Mouse (Mus musculus): Measurements from ENCODE around the gene Wsb2. TPM values are rescaled to one million over a fixed set of nuclear protein-coding genes. Genes with fewer than 3 reads are reported as not detected.

Gene Wsb2
- polyA plus RNA-seq, 2 experiments = 14.1 to 15.3 TPM

DNA sequence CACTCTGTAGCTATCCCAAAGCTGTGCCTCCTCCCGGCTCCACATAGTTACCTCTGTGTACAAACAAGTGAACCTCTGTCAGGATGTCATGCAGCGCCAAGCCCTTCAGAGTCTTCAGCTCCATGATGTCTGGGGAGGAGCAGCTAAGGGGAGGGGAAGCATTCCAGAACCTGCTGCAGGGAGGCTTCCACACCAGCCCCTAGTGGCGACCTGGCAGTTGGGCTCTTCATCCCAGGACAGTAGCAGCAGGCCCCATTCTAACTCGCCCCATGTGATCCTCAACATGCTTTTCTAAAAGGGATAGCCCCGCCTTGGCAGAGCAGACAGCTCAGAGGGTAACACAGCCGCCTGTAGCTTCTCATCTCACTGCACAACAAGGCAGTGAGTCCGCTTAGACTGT lies 24.7 kb downstream of the Wsb2 start:
- peaks cover 30% of the 10 kb centered on the region for H3K36me3 ChIP-seq (replicated peaks; ENCODE audit: control insufficient read depth, insufficient read depth, low read depth)
- H3K9me3 ChIP-seq (ENCODE audit: control insufficient read depth, low read length) = no peaks in the 10 kb centered on the region
- H3K4me2 ChIP-seq (ENCODE audit: low read depth) = no peak overlapping the region
- ATAC-seq (ENCODE audit: insufficient read depth) = no peak
- no peak overlapping the region for H3K9ac ChIP-seq (replicated peaks)
- no peak; the same call in 1 of the 2 replicates for TF ChIP-seq CTCF (IDR thresholded peaks at IDR 0.05; ENCODE audit: low read depth)
- TF ChIP-seq EP300 (IDR thresholded peaks at IDR 0.05; ENCODE audit: low read depth) = no peak
- WGBS (ENCODE audit: insufficient replicate concordance) = 74% methylated on average over 7 of the region's 7 CpGs
- H3K4me1 ChIP-seq (replicated peaks; ENCODE audit: control insufficient read depth in 2 of 2, insufficient read depth in 2 of 2, low read length in 1 of 2) = no peaks in the 10 kb centered on the region
- H3K27me3 ChIP-seq (ENCODE audit: control insufficient read depth, insufficient read depth, low read length) = no peaks in the 10 kb centered on the region
- H3K27ac ChIP-seq = no peak overlapping the region
- H3K4me3 ChIP-seq (ENCODE audit: insufficient read depth in 1 of 2, low read depth in 2 of 2, low read length in 2 of 2) = no peak overlapping the region
- no peak for DNase-seq (ENCODE audit: low read depth in 3 of 3, low spot score in 3 of 3)

DNA sequence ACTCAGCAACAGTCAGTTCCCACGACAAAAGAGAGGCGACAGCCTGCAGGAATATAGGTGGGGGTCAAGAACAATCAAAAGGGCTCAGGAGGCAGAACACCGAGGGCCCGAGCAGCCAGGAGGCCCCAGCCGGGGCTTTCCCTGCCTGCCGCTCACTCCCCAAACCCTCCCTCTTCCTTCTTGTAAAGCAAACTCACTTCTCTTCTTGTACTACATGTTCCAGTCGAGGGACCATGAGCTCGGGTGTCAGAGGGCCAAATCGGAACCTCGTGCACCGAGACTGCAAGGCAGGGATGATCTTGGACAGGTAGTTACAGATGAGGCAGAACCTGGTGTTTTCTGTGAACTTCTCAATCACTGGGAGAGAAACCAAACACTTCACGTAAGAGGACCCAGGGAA lies 26.1 kb downstream of the Wsb2 start:
- peaks cover 0 to 6% of the 10 kb centered on the region in 2 experiments; a peak in 3 of 4 replicates for H3K4me1 ChIP-seq (replicated peaks; ENCODE audit: control insufficient read depth in 2 of 2, insufficient read depth in 2 of 2, low read length in 1 of 2)
- H3K9ac ChIP-seq (replicated peaks) = no peak overlapping the region
- no peak overlapping the region for H3K27ac ChIP-seq
- no peak overlapping the region for H3K4me3 ChIP-seq (ENCODE audit: insufficient read depth in 1 of 2, low read depth in 2 of 2, low read length in 2 of 2)
- peaks cover 30% of the 10 kb centered on the region for H3K36me3 ChIP-seq (replicated peaks; ENCODE audit: control insufficient read depth, insufficient read depth, low read depth)
- H3K27me3 ChIP-seq (ENCODE audit: control insufficient read depth, insufficient read depth, low read length) = no peaks in the 10 kb centered on the region
- H3K4me2 ChIP-seq (ENCODE audit: low read depth) = no peak overlapping the region
- no peaks in the 10 kb centered on the region for H3K9me3 ChIP-seq (ENCODE audit: control insufficient read depth, low read length)
- TF ChIP-seq CTCF (IDR thresholded peaks at IDR 0.05; ENCODE audit: low read depth) (no peak), EP300 (IDR thresholded peaks at IDR 0.05; ENCODE audit: low read depth) (no peak)
- WGBS (ENCODE audit: insufficient replicate concordance) = 79% methylated on average over 12 of the region's 12 CpGs
- DNase-seq (ENCODE audit: low read depth in 3 of 3, low spot score in 3 of 3) (no peak), ATAC-seq (ENCODE audit: insufficient read depth) (no peak)

DNA sequence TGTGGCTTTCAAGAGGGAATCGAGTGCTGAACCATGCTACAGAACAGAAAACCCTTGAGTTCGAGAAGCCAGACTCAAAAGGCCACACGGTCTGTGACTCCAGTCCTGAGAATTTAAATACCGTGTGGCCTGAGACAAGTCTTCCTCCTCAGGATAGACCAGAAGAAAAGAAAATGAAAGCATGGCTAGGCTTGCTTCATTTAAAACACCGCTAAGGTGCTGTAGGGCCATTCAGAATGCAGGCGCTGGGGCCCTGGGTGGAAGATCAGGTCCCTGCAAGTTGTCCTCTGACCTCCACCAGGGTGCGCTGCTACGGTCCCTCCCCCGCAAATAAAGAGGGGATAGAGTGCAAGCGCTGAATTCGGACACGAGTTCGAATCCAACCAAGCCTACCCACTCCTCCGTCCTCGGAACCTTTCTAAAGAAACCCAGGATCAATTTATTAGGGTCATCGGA lies 31.2 kb downstream of the Wsb2 start:
- peaks cover 7% of the 10 kb centered on the region for H3K36me3 ChIP-seq (replicated peaks; ENCODE audit: control insufficient read depth, insufficient read depth, low read depth)
- peak overlapping the region; percentile 48; the same call in 1 of the 2 replicates for H3K27ac ChIP-seq
- no peaks in the 10 kb centered on the region for H3K27me3 ChIP-seq (ENCODE audit: control insufficient read depth, insufficient read depth, low read length)
- H3K9me3 ChIP-seq (ENCODE audit: control insufficient read depth, low read length) = no peaks in the 10 kb centered on the region; the same call in 1 of the 2 replicates
- peak; percentile 83 for TF ChIP-seq CTCF (IDR thresholded peaks at IDR 0.05; ENCODE audit: low read depth)
- no peak for TF ChIP-seq EP300 (IDR thresholded peaks at IDR 0.05; ENCODE audit: low read depth)
- peaks cover 0 to 9% of the 10 kb centered on the region in 2 experiments; a peak in 3 of 4 replicates for H3K4me1 ChIP-seq (replicated peaks; ENCODE audit: control insufficient read depth in 2 of 2, insufficient read depth in 2 of 2, low read length in 1 of 2)
- 7% methylated on average over 16 of the region's 16 CpGs for WGBS (ENCODE audit: insufficient replicate concordance)
- ATAC-seq (ENCODE audit: insufficient read depth) (peak; percentile 80), DNase-seq (ENCODE audit: low read depth in 3 of 3, low spot score in 3 of 3) (peak; percentile 49 to 60 (median 59))
- peak overlapping the region; percentile 82 for H3K4me2 ChIP-seq (ENCODE audit: low read depth)
- H3K9ac ChIP-seq (replicated peaks) = peak overlapping the region; percentile 95
- peak overlapping the region; percentile 70 to 91 for H3K4me3 ChIP-seq (ENCODE audit: insufficient read depth in 1 of 2, low read depth in 2 of 2, low read length in 2 of 2)

- Histone ChIP-seq H3K27ac (peak within 1 kb of the TSS; percentile 48; the same call in 1 of the 2 replicates), H3K27me3 (ENCODE audit: control insufficient read depth, insufficient read depth, low read length) (no peaks in the 10 kb centered on the region), H3K36me3 (replicated peaks; ENCODE audit: control insufficient read depth, insufficient read depth, low read depth) (peaks cover 7% of the 10 kb centered on the region), H3K4me2 (ENCODE audit: low read depth) (peak within 1 kb of the TSS; percentile 82), H3K9ac (replicated peaks) (peak within 1 kb of the TSS; percentile 95), H3K4me3 (ENCODE audit: insufficient read depth in 1 of 2, low read depth in 2 of 2, low read length in 2 of 2) (peak within 1 kb of the TSS; percentile 70 to 91), H3K9me3 (ENCODE audit: control insufficient read depth, low read length) (no peaks in the 10 kb centered on the region; the same call in 1 of the 2 replicates), H3K4me1 (replicated peaks; ENCODE audit: control insufficient read depth in 2 of 2, insufficient read depth in 2 of 2, low read length in 1 of 2) (peaks cover 0 to 9% of the 10 kb centered on the region in 2 experiments; a peak in 3 of 4 replicates)
- ATAC-seq (ENCODE audit: insufficient read depth) (peak; percentile 94), DNase-seq (ENCODE audit: low read depth in 3 of 3, low spot score in 3 of 3) (peak; percentile 86 to 90 (median 88))
- TF ChIP-seq CTCF (IDR thresholded peaks at IDR 0.05; ENCODE audit: low read depth) = no peak
- no peak; the same call in 1 of the 2 replicates for TF ChIP-seq EP300 (IDR thresholded peaks at IDR 0.05; ENCODE audit: low read depth)
- WGBS (ENCODE audit: insufficient replicate concordance) = under 1% methylated on average over 44 of the region's 44 CpGs
These were observed 31.8 kb downstream of the Wsb2 start, which contains the start of gene Rfc5 for GRCm38 (mm10) chr5:117388877-117389276. TSS of gene Rfc5 (minus strand) at chr5:117389047.

DNA sequence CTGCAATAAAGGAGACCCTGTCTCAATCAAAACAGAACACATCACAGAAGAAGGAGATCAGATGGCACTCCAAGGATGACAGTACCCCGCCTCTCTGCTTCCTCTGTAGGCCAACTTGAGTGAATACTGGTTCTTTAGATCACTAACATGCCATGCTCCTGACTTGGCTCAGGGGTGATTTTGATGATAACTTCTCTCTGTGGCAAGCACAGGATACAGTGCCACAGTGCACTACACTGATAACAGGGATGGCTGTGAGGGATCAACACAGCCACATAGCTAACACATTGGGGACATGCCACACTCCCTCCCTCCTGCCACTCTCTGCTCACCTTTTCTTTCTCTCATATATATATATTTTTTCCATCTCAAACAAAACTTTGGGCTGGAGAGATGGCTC lies 33.8 kb downstream of the Wsb2 start:
- WGBS (ENCODE audit: insufficient replicate concordance) = 34% methylated on average over 1 of the region's 1 CpGs
- no peak overlapping the region for H3K4me2 ChIP-seq (ENCODE audit: low read depth)

More for the DNA sequence above, 33.8 kb downstream of the Wsb2 start:
- H3K4me1 ChIP-seq (replicated peaks; ENCODE audit: control insufficient read depth in 2 of 2, insufficient read depth in 2 of 2, low read length in 1 of 2) = peaks cover 0 to 9% of the 10 kb centered on the region in 2 experiments; a peak in 3 of 4 replicates
- no peaks in the 10 kb centered on the region for H3K27me3 ChIP-seq (ENCODE audit: control insufficient read depth, insufficient read depth, low read length)
- ATAC-seq (ENCODE audit: insufficient read depth) (no peak), DNase-seq (ENCODE audit: low read depth in 3 of 3, low spot score in 3 of 3) (no peak)
- 0 out of 2 replicates have a peak, but pooled peaks cover 2% of the 10 kb centered on the region for H3K36me3 ChIP-seq (replicated peaks; ENCODE audit: control insufficient read depth, insufficient read depth, low read depth)
- no peak overlapping the region for H3K4me3 ChIP-seq (ENCODE audit: insufficient read depth in 1 of 2, low read depth in 2 of 2, low read length in 2 of 2)
- no peaks in the 10 kb centered on the region; the same call in 1 of the 2 replicates for H3K9me3 ChIP-seq (ENCODE audit: control insufficient read depth, low read length)
- H3K9ac ChIP-seq (replicated peaks) = no peak overlapping the region
- TF ChIP-seq CTCF (IDR thresholded peaks at IDR 0.05; ENCODE audit: low read depth) = no peak
- no peak overlapping the region for H3K27ac ChIP-seq
